Mouse (Mus musculus) megakaryocyte, embryonic 14.5 days (primary cell): ENCODE results near the gene Ppp2r2d. TPM values are rescaled to one million over a fixed set of nuclear protein-coding genes. Genes with fewer than 3 reads are reported as not detected.
A peak's percentile ranks its signal among the peaks of the same experiment; 100 is the strongest.

Experiments
- H3K27me3 ChIP-seq: replicated peaks from 2 replicates; pipeline ENCODE3; 2012; ENCODE audit warnings: inconsistent platforms
- H3K36me3 ChIP-seq: replicated peaks from 2 replicates; pipeline ENCODE3; 2012; ENCODE audit warnings: low read length, inconsistent platforms, mixed read lengths
- H3K4me1 ChIP-seq: 2 replicates; pipeline ENCODE4 v1.6.1; 2012; ENCODE audit warnings: inconsistent platforms
- H3K4me3 ChIP-seq: replicated peaks from 2 replicates; pipeline ENCODE3; 2012; ENCODE audit warnings: moderate library complexity, mild to moderate bottlenecking, inconsistent platforms
- H3K9me3 ChIP-seq: 2 replicates; pipeline ENCODE4 v1.6.1; 2012; ENCODE audit warnings: inconsistent platforms
- FLI1 ChIP-seq: IDR thresholded peaks from 2 replicates; pipeline ENCODE4 v1.6.1; 2012; ENCODE audit warnings: low read length, inconsistent platforms, mixed read lengths
- GATA1 ChIP-seq: IDR thresholded peaks from 3 replicates; pipeline ENCODE4 v1.6.1; 2012; ENCODE audit warnings: mixed read lengths, low read length, inconsistent platforms, borderline replicate concordance
- polyA plus RNA-seq: library from polyadenylated mRNA; stranded (reverse); fragments of >175 nt; gene quantifications from 2 replicates; pipeline ENCODE4 v1.2.3, GENCODE M21; 2012; ENCODE audit warnings: low replicate concordance; ENCODE audit not compliant: insufficient read depth

The Ppp2r2d gene
- polyA plus RNA-seq, 1 experiment: 12.9 TPM

DNA sequence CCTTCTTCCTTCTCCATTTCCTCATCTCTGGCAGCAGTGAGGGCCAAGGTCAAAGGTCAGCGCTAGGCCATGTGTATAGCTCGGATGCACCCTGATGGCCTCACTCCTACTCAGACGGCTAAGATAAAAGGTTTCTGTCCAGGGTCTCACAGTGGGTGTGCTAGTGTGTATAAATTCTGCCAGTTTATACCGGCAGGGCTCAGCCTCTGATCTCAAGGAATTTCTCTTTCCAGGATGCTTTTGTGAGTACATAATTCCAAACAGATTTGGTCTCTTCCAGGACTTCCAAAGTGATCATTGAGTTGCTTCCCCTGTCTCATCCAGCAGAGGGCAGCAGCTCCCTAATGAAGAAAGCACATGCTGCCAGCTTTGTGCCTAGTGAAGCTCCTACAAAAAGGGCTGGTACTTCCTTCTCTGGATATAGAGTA lies 5.3 kb upstream of the Ppp2r2d start:
- Histone ChIP-seq H3K9me3 (no peaks in the 10 kb centered on the region), H3K4me1 (peaks cover 40% of the 10 kb centered on the region), H3K36me3 (peaks cover 36% of the 10 kb centered on the region), H3K27me3 (no peaks in the 10 kb centered on the region), H3K4me3 (no peak overlapping the region)
- TF ChIP-seq GATA1: no peak
- TF ChIP-seq FLI1: no peak

DNA sequence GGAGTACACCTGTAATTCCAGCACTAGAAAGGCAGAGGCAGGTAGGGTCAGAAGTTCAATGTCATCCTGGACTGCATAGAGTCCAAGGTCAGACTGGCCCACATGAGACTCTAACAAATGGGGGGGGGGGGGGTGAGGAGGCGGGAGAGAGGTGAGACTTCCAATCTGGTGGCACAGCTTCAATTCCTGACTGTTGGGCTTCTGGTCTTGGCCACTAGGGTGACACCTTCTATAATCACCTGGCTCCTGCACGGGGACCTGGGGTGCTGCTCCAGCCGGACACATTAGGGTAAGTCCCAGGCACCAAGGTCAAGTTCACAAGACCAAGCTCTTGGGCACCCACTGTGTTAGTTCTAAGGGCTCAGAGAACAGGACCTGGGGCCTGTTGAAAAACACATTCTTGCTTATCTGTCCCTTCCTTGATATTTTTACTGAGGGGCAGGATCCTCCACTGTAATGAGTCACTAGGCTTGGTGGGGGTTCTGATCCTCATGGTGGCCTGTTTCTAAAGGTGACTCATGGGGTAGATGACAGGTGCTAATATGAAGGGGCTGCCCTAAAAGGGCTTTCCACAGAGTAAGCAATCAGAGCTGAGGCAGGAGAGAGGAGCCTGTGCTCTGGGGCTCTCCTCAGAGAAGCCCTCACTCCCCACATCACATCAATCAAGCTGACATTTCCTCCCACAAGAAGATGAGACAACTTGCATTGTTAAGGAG lies 4.3 kb upstream of the Ppp2r2d start:
- Histone ChIP-seq H3K9me3 (no peaks in the 10 kb centered on the region), H3K27me3 (no peaks in the 10 kb centered on the region), H3K36me3 (peaks cover 26% of the 10 kb centered on the region), H3K4me3 (no peak overlapping the region), H3K4me1 (peaks cover 40% of the 10 kb centered on the region)
- TF ChIP-seq FLI1 (no peak), GATA1 (no peak)

GRCm38 (mm10) chr7:138843421-138843820 lies 2.5 kb upstream of the Ppp2r2d start:
- TF ChIP-seq GATA1: no peak
- TF ChIP-seq FLI1: no peak
- Histone ChIP-seq H3K9me3 (no peaks in the 10 kb centered on the region), H3K4me1 (peaks cover 57% of the 10 kb centered on the region), H3K4me3 (no peak overlapping the region), H3K27me3 (no peaks in the 10 kb centered on the region), H3K36me3 (peaks cover 25% of the 10 kb centered on the region)

GRCm38 (mm10) chr7:138845111-138845510 lies 768 bp upstream of the Ppp2r2d start:
- Histone ChIP-seq H3K9me3 (no peaks in the 10 kb centered on the region), H3K4me1 (peaks cover 66% of the 10 kb centered on the region), H3K4me3 (peak overlapping the region; percentile 98), H3K27me3 (no peaks in the 10 kb centered on the region), H3K36me3 (peaks cover 34% of the 10 kb centered on the region)
- TF ChIP-seq GATA1 (no peak), FLI1 (no peak)

DNA sequence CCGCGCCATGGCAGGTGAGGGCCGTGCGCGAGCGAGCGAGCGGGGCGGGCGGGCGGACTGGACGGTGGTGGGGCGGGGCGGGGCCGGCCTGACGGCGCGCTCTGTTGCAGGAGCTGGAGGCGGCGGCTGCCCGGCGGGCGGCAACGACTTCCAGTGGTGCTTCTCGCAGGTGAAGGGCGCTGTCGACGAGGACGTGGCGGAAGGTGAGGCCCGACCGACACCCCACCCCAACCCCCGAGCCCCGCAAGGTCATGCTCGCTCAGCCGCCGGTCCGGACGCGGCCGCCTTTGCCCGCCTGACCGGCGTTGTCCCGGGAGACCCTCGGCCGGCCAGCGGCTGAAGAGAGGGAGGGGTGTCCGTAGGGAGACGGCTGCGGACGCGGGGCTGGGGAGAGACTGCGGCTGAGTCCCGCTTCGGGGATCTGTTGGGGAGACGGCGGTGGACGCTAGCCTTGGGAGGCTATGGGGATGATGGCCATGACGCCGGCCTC lies 668 bp downstream of the Ppp2r2d start:
- Histone ChIP-seq H3K9me3 (no peaks in the 10 kb centered on the region), H3K4me1 (peaks cover 64% of the 10 kb centered on the region), H3K27me3 (no peaks in the 10 kb centered on the region), H3K36me3 (peaks cover 40% of the 10 kb centered on the region), H3K4me3 (peak overlapping the region; percentile 98)
- TF ChIP-seq FLI1 (no peak), GATA1 (no peak)

GRCm38 (mm10) chr7:138847316-138848027 lies 1.6 kb downstream of the Ppp2r2d start:
- no peaks in the 10 kb centered on the region for H3K9me3 ChIP-seq
- H3K27me3 ChIP-seq: no peaks in the 10 kb centered on the region
- peak overlapping the region; percentile 98 for H3K4me3 ChIP-seq
- H3K4me1 ChIP-seq: peaks cover 60% of the 10 kb centered on the region
- peaks cover 45% of the 10 kb centered on the region for H3K36me3 ChIP-seq
- no peak for TF ChIP-seq GATA1
- TF ChIP-seq FLI1: no peak

GRCm38 (mm10) chr7:138848028-138848920 lies 2.4 kb downstream of the Ppp2r2d start:
- no peaks in the 10 kb centered on the region for H3K27me3 ChIP-seq
- H3K4me1 ChIP-seq: peaks cover 55% of the 10 kb centered on the region
- peaks cover 45% of the 10 kb centered on the region for H3K36me3 ChIP-seq
- peak overlapping the region; percentile 98 for H3K4me3 ChIP-seq
- no peaks in the 10 kb centered on the region for H3K9me3 ChIP-seq
- no peak for TF ChIP-seq FLI1
- no peak for TF ChIP-seq GATA1

GRCm38 (mm10) chr7:138850083-138850482 lies 4.2 kb downstream of the Ppp2r2d start:
- Histone ChIP-seq H3K27me3 (no peaks in the 10 kb centered on the region), H3K36me3 (peaks cover 52% of the 10 kb centered on the region), H3K4me3 (no peak overlapping the region), H3K9me3 (no peaks in the 10 kb centered on the region), H3K4me1 (peaks cover 37% of the 10 kb centered on the region)
- no peak for TF ChIP-seq FLI1
- no peak for TF ChIP-seq GATA1

- H3K27me3 ChIP-seq: no peaks in the 10 kb centered on the region
- no peak overlapping the region for H3K4me3 ChIP-seq
- peaks cover 31% of the 10 kb centered on the region for H3K4me1 ChIP-seq
- no peaks in the 10 kb centered on the region for H3K9me3 ChIP-seq
- TF ChIP-seq FLI1: no peak
- no peak for TF ChIP-seq GATA1
- H3K36me3 ChIP-seq: peaks cover 70% of the 10 kb centered on the region
Measured at GRCm38 (mm10) chr7:138853417-138854031, 7.6 kb downstream of the Ppp2r2d start.
